Mouse (Mus musculus): ENCODE results near the gene Grm1.

The Grm1 gene

DNA sequence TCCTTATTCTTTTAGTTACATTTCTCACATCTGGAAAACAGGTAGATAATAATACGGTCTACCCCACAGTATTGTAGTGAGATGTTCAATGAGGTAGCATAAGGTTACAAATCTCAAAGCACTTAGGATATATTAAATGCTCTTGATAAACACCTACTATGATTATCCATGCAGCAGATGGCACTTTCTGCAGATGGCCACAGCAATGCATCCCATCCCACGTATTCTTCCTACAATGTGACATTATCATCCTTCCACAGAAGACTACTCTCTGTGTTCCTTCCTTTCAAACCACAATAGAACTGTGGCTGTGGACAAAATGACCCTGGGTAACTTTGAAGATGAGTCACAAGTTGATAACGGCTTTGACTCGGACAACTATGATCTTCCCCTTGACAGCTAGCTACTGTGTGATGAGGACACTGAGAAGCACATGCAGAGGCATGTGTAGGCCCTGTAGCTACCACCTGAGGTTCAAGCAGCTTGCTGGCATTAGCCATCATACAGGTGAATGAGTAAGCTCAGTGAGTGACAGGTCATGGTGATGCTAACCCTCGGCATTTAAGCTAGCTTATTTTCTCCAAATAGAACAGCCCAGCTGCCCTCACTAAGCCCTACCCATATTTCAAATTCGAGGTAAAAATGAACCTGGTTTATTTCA lies 117.5 kb downstream of the Grm1 start:
- no peak for DNase-seq

GRCm38 (mm10) chr10:10950557-10950956 lies 131.6 kb downstream of the Grm1 start:
- DNase-seq = no peak

DNA sequence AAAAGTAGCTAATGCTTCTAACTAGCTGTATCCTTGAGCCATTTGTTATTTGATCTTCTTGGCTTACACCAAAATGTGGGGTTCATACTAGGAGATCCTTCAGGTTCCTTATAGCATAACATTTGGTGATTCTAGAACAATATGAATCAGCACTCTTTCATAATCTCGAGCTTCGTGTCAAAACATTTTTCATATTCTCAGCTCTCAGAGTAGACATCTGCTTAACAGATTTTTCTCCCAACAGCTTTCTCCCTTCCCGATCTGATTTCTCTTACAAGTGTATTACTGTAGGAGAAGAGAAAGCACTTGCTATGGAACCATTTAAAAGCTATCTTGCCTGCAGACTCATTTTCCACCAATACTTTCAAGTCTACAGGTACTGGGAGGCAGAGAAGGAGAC lies 133.0 kb downstream of the Grm1 start:
- no peak for DNase-seq

GRCm38 (mm10) chr10:10947531-10947930 lies 134.6 kb downstream of the Grm1 start:
- no peak for DNase-seq

DNA sequence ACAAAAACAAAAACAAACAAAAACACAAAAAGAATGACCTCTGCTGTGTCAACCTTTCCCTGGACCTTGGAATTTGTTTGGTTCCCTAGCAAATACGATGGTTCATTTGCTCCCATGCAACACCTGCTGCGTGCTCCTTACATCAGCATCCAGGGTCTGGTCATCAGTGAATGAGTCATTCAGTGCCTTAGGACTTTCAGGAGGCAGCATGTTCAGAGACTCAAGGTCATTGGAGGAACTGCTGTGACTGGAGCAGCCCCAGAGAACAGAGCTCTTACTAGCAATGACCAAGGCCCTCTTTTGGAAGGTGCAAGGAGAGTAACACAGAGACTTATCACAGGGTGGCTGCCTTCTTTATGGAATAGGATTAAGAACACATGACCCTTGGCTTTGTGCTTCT lies 138.2 kb downstream of the Grm1 start:
- DNase-seq = no peak

DNA sequence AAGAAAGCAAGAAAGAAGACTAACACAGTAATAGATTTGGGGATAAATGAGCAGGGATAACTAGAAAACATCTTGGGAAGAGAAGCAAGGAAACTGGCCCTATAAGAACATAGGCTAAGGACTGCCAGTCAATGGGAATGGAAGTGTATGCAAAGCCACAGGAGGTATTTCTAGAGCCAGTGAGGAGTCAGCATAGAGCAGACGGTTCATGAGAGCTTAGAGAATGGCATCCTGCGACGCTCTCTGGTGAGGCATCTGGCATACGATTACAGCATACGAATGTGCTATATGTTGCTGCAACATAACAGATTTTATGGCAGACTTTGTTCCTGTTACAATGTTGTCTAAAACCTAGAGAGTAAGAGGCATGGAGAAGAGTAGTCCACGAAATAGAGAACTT lies 139.9 kb downstream of the Grm1 start:
- DNase-seq = no peak

GRCm38 (mm10) chr10:10935806-10936205 lies 146.3 kb downstream of the Grm1 start:
- no peak for DNase-seq

GRCm38 (mm10) chr10:10929672-10930071 lies 152.5 kb downstream of the Grm1 start:
- no peak for DNase-seq

- no peak for DNase-seq
Measured at GRCm38 (mm10) chr10:10928798-10929366, 153.3 kb downstream of the Grm1 start.

- DNase-seq = no peak
Measured at GRCm38 (mm10) chr10:10917857-10918399, 164.2 kb downstream of the Grm1 start.

DNA sequence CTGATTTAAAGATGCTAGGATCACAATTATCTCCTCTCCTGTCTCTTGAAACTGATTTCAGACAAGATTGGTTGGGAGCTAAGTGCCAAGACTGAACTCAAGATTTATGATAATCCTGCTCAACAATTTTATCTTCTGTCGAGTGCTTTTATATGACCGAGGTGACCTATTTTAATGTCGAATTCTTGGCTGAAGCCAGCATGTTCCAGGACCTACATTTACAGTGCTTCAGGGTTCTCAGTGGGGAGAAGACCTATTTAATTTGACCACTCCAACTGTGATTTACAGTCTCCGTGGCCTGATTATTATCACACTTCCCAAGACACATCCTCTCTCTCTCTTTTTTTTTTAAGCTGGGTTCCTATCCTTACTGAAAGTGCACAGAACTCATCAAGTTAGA lies 168.5 kb downstream of the Grm1 start:
- no peak for DNase-seq

- DNase-seq = no peak
Measured at GRCm38 (mm10) chr10:10890221-10890620, 191.9 kb downstream of the Grm1 start.

- no peak for DNase-seq
Measured at GRCm38 (mm10) chr10:10888521-10888920, 193.6 kb downstream of the Grm1 start.

DNA sequence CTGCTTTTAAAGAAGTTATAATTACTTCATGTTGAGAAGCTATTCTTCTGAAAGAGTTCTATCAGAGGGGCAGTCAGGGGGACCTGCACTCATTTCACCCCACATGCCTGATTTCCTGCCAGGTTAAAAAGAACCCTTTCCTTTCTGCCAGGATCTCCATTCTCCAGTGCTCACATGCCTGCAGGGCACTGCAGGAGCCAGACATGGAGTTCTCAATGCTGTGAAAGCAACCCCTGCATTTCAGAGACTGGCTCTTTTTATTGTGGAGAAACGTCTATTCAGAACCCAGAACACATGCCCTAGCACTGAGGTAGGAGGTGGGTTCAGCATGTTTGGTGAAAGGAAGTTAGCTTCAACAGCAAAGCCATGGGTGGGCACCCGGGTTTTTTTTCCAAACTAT lies 197.2 kb downstream of the Grm1 start:
- no peak for DNase-seq

- DNase-seq = no peak
Measured at GRCm38 (mm10) chr10:10872142-10872541, 210.0 kb downstream of the Grm1 start.

- no peak for DNase-seq
Measured at GRCm38 (mm10) chr10:10870271-10870670, 211.9 kb downstream of the Grm1 start.

DNA sequence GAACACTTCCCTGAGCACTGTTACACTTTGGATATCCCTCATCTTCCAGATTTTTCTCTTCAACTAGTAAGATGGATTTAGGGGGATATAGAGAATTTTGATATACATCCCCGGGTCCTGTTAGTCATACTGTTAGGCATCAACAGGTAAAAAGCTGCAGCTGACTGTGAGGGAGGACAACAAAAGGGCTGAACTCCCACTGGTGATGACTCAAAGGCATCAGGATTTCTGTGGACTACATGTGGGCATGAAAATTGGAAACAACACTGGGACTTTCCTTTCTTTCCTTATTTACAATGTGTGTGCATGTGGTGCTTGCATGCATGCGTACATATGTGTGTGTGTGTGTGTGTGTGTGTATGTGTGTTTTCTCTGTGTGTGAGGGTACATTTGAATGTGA lies 215.9 kb downstream of the Grm1 start:
- DNase-seq = no peak

- no peak for DNase-seq
Measured at GRCm38 (mm10) chr10:10864759-10865158, 217.4 kb downstream of the Grm1 start.

- no peak for DNase-seq
Measured at GRCm38 (mm10) chr10:10847376-10848286, 234.5 kb downstream of the Grm1 start.

GRCm38 (mm10) chr10:10845059-10845685 lies 237.0 kb downstream of the Grm1 start:
- DNase-seq = no peak

DNA sequence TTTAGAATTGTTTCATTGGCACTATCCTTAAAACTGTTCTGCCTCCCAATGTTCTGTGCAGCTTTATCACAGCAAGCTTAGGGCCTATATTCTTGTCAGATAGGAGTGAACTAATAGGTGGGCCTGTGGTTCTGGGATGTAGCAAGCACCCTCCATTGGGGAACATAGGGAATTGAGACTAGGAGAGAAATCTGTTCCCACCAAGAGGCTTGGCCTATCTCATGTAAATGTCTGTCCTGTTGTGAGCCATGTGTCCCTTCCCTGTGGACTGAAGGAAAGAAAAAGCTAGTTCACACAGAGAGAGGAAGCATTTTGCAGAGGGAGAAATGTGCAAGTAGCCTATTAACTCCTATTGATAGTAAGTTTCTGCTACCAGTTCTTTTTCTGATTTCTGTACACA lies 246.8 kb downstream of the Grm1 start:
- no peak for DNase-seq

DNA sequence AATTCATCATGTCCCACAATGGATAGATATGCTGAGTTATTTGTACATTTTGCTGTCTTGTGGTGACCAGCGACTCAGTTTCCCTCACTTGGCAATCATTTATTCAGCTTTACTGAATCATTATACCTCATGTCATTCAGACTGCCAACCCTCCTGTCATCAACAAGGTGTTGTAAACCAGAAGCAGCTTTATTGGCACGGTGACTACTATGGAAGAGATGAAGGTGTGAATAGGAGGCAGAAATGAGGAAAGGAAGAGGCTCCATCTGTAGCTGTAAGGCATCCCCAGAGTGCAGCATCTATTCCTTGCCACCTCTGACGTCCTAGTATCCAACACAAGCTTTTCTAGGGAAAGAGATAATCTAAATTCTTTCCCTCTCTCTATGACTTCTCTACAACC lies 247.3 kb downstream of the Grm1 start:
- DNase-seq = no peak

DNA sequence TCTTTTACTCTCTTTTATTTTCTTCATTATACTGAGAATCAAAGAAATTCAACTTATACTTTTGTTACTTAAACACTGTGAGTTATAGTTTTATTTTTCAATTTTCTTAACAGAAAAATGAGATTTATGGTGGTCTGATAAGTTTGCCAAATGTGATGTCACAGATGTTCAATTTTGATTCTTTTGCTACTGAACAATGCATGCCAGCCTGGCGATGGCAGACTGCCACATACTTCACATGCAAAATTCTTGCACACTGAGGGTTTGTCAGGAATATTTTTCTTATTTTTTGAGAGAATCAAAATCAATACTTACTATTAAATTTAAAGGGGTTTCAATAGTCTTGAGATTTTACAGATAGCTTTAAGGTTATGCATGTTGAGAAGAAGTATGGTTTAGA lies 251.0 kb downstream of the Grm1 start:
- no peak for DNase-seq
